Mouse (Mus musculus) forebrain, embryonic 16.5 days (tissue): ENCODE measurements around the gene Atad1. TPM values are rescaled to one million over a fixed set of nuclear protein-coding genes. Genes with fewer than 3 reads are reported as not detected.

Source experiments
- ATAC-seq: fragments of 200-750 bp; cut with Nextera tagmentation; 2 replicates; pipeline ENCODE4 v1.8.0; 2017; ENCODE audit warnings: mild to moderate bottlenecking, moderate library complexity
- H3K27ac ChIP-seq: fragments of 300-500 bp; sonication (generic); 2 replicates; pipeline ENCODE4 v1.5.1; 2014; ENCODE audit warnings: low read length, control low read depth
- H3K27me3 ChIP-seq: fragments of 300-500 bp; sonication (generic); replicated peaks from 2 replicates; pipeline ENCODE4 v1.6.1; 2014; ENCODE audit warnings: low read length; ENCODE audit not compliant: control insufficient read depth, insufficient read depth
- H3K36me3 ChIP-seq: fragments of 300-500 bp; sonication (generic); 2 replicates; pipeline ENCODE4 v1.6.1; 2014; ENCODE audit not compliant: control insufficient read depth, insufficient read depth
- H3K4me1 ChIP-seq: fragments of 300-500 bp; sonication (generic); replicated peaks from 2 replicates; pipeline ENCODE4 v1.6.1; 2014; ENCODE audit warnings: low read length; ENCODE audit not compliant: control insufficient read depth, insufficient read depth
- H3K4me2 ChIP-seq: fragments of 300-500 bp; sonication (generic); 2 replicates; pipeline ENCODE4 v1.6.1; 2014; ENCODE audit warnings: mild to moderate bottlenecking, low read length, control low read depth
- H3K4me3 ChIP-seq: fragments of 300-500 bp; sonication (generic); replicated peaks from 2 replicates; pipeline ENCODE4 v1.5.1; 2014; ENCODE audit warnings: mild to moderate bottlenecking, low read length, control low read depth
- H3K9ac ChIP-seq: fragments of 300-500 bp; sonication (generic); replicated peaks from 2 replicates; pipeline ENCODE4 v1.6.1; 2014; ENCODE audit warnings: low read depth, low read length, control low read depth
- H3K9me3 ChIP-seq: fragments of 300-500 bp; sonication (generic); 2 replicates; pipeline ENCODE4 v1.6.1; 2016; ENCODE audit warnings: low read length; ENCODE audit not compliant: control insufficient read depth
- WGBS: fragments of 180-500 bp; shearing (Covaris S2); extraction: QIAGEN DNeasy Blood & Tissue Kit; methylation state at CpG from one replicate; pipeline ENCODE4 v1.1.7; 2014; 5-methylcytosine and 5-hydroxymethylcytosine counted together
- polyA plus RNA-seq: library from polyadenylated mRNA; unstranded; fragments of >200 nt; fragmentation: Nextera tagmentation; extraction: Ambion mirVana; gene quantifications from 2 replicates; pipeline ENCODE4 v1.2.1, GENCODE M21; 2015

The Atad1 gene
- polyA plus RNA-seq, 1 experiment from 2014 or later, result 123 TPM

DNA sequence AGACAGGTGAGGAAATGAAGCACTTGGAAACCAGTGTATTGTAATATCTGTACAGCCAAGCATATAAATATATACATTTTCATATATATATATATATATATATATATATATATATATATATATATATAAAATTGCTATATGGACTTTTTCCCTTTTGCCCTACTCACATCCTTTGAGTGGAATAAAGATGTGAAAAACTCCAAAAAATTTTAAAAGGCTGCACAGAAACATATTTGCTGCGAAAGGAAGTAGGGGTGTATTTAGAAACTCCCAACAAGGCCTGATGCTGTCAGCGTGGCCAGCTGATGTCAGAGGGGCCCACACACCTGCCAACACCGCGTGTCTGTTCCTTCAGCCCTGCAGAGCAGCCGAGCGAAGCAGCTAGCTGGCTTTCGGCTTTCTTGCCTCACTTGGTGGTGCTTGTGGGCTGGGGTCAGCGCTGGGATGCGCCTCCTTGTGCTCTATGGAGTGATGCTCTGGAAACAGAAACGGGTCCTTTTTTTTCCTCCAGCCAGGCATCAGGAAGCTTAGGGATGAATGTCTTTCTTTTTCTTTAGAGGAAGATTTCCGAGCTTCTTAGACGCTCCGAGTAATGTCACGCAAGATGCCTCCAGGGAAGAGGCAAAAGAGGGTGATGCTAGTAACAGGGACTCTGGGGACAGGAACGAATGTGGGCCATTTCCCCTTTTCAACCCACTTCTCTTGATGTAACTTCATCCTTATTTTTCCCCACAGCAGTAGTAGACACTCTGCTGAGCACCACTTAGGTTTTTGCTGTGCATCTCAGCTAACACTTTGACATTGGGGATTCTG, 14.8 kb upstream of the Atad1 start:
- Histone ChIP-seq H3K9me3 (no peaks in the 10 kb centered on the region), H3K36me3 (no peaks in the 10 kb centered on the region), H3K9ac (no peak overlapping the region), H3K4me1 (peaks cover 8% of the 10 kb centered on the region), H3K4me2 (no peak overlapping the region; the same call in 1 of the 2 replicates), H3K4me3 (no peak overlapping the region), H3K27me3 (no peaks in the 10 kb centered on the region), H3K27ac (no peak overlapping the region)
- WGBS, result 24% methylated on average over 15 of the region's 15 CpGs
- ATAC-seq, result no peak

DNA sequence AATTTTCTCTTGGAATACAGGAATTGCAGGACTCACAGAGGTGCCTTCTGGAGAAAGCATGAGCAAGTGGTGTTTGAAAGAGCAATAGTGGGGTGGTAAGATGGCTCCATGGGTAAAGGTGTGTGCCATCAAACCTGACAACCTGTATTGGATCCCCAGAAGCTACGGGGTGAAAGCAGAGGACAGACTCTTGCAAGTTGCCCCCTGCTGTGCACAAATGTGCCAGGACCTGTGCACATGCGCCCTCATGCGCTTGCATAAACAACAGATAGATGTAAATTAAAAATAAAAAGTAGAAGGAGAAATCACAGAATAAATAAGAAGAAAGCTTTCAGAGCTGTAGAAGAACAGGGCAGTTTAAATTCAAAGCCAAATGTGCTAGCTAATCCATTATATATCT, 13.8 kb upstream of the Atad1 start:
- H3K27me3 ChIP-seq, result no peaks in the 10 kb centered on the region
- H3K9ac ChIP-seq, result no peak overlapping the region
- H3K4me2 ChIP-seq, result no peak overlapping the region
- no peaks in the 10 kb centered on the region for H3K9me3 ChIP-seq
- no peak overlapping the region for H3K4me3 ChIP-seq
- no peaks in the 10 kb centered on the region for H3K36me3 ChIP-seq
- ATAC-seq, result no peak
- H3K4me1 ChIP-seq, result peaks cover 8% of the 10 kb centered on the region
- no peak overlapping the region for H3K27ac ChIP-seq
- WGBS, result 81% methylated on average over 3 of the region's 3 CpGs

DNA sequence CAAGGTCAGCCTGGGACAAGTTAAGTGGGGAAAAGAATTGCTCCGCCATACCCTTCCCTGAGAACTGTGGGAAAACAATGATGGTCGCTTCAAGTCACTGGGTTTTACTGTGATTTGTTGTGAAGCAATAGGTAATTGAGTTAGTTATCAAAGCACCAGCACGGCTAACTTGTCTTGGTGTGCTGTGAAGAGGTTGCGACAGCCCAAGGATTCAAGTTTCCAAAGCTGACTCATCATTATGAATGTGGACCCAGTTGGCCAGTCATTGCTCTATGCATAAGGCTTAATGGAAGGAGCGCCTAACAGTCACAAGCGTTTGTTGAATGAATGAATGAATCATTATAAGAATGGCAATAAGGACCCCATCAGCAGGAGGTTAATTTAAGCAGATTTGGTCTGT, 12.8 kb upstream of the Atad1 start:
- Histone ChIP-seq H3K9me3 (no peaks in the 10 kb centered on the region), H3K4me1 (peaks cover 8% of the 10 kb centered on the region), H3K36me3 (no peaks in the 10 kb centered on the region), H3K27me3 (no peaks in the 10 kb centered on the region), H3K9ac (no peak overlapping the region), H3K4me2 (no peak overlapping the region), H3K4me3 (no peak overlapping the region), H3K27ac (no peak overlapping the region)
- WGBS, result 91% methylated on average over 6 of the region's 6 CpGs
- no peak for ATAC-seq

DNA sequence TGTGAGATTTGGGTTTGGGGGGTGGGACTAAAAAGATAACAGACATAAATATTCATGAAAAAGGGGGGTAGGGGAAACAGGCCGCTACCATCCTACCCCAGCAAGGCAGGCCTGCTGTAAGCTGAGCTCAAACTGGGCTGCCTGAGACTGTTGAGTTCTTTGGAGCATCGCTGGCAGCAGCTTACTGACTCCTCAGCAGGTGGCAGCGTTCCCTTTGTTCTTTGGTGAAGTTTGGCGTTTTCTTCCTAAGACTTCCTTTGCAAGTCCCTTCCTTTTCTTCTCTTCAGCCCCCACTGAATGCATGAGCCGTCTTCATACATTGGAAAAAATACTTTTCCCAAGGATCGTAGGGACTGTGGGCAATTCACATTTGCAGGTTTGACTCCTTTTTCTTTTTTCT, 9.8 kb upstream of the Atad1 start:
- H3K27ac ChIP-seq, result no peak overlapping the region
- no peaks in the 10 kb centered on the region for H3K27me3 ChIP-seq
- no peaks in the 10 kb centered on the region for H3K9me3 ChIP-seq
- no peak overlapping the region for H3K9ac ChIP-seq
- no peaks in the 10 kb centered on the region for H3K4me1 ChIP-seq
- peak; percentile 45; the same call in 1 of the 2 replicates for ATAC-seq
- 8% methylated on average over 6 of the region's 6 CpGs for WGBS
- H3K4me2 ChIP-seq, result no peak overlapping the region
- no peaks in the 10 kb centered on the region for H3K36me3 ChIP-seq
- H3K4me3 ChIP-seq, result no peak overlapping the region

DNA sequence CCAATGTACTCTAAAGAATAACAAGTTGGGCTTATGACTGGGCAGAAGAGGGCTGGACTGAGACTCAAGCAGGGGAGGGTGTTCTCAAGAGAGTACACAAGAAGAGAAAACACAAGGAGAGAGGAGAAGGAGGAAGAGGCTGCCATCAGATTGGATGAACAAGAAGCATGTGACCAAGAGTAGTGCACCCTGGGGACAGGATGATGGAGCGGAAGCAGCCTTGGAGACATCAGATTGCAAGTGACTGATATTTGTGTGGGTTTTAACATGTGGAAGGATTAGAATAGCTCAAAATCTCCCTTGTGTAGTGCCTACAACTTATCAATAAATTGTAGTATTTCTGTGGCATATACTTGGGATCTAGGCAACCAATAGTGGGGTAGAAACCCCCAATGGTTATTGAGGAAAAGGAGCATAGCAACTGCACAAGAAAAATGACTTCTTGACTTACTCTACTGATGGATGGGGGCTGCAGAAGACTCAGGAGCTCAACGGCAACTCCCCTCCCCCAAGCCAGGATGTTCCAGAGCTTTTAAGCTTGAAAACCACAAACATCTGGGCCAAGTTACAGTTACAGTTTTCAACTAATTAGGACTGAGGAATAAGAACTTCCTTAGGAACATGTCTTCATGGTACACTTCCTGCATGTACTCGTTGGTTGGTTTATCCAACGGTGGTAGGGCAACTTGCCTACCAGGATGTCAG, 1.2 kb upstream of the Atad1 start:
- 96% methylated on average over 4 of the region's 4 CpGs for WGBS

DNA sequence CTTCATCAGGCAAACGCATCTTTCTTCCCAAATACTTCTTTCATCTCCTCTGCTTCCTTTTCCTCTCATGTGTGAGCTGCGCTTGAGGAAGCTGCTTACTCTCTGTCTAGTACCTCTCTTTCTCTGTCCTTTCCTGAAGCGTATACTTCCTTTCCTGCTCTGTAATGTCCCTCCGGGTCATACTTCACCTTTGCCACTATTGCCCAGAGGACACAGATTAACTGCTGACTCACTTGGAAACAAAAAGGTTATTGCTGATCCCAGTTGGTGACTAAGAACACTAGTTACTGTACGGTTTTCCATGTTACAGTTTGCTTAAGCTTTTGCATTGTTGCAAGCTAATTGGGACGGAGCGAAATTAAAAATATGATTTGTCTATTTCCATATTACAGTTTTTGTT, 1.7 kb downstream of the Atad1 start:
- Histone ChIP-seq H3K27ac (no peak overlapping the region), H3K4me3 (no peak overlapping the region), H3K9me3 (no peaks in the 10 kb centered on the region), H3K27me3 (no peaks in the 10 kb centered on the region), H3K4me2 (no peak overlapping the region), H3K9ac (no peak overlapping the region), H3K4me1 (no peaks in the 10 kb centered on the region), H3K36me3 (no peaks in the 10 kb centered on the region)
- 94% methylated on average over 7 of the region's 7 CpGs for WGBS
- ATAC-seq, result no peak

More for the DNA sequence above, 1.2 kb upstream of the Atad1 start:
- Histone ChIP-seq H3K4me1 (no peaks in the 10 kb centered on the region), H3K36me3 (no peaks in the 10 kb centered on the region), H3K27ac (no peak overlapping the region), H3K9me3 (no peaks in the 10 kb centered on the region), H3K27me3 (no peaks in the 10 kb centered on the region), H3K9ac (no peak overlapping the region), H3K4me2 (no peak overlapping the region), H3K4me3 (no peak overlapping the region)
- ATAC-seq, result no peak

DNA sequence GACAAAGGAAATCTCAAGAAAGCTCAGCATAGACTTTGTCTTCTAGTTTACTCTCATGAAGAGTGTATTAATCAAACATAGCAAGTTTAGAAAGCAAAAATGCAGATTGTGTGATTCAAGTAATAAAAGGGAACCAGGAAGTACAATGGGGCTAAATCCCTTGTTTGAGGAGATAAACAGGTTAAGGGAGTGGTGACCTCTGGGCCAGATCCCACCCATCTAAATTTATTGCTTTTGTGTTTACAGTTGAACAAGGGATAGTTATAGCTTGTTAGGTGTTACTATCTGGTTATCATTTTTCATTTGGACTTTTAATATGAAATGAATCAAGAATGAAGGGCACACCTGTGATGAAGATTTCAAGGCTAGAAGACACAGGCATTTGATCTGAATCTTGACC, 6.7 kb downstream of the Atad1 start:
- Histone ChIP-seq H3K4me1 (no peaks in the 10 kb centered on the region), H3K27me3 (no peaks in the 10 kb centered on the region), H3K4me3 (no peak overlapping the region), H3K27ac (no peak overlapping the region), H3K9ac (no peak overlapping the region), H3K36me3 (no peaks in the 10 kb centered on the region), H3K4me2 (no peak overlapping the region), H3K9me3 (no peaks in the 10 kb centered on the region)
- no peak for ATAC-seq

DNA sequence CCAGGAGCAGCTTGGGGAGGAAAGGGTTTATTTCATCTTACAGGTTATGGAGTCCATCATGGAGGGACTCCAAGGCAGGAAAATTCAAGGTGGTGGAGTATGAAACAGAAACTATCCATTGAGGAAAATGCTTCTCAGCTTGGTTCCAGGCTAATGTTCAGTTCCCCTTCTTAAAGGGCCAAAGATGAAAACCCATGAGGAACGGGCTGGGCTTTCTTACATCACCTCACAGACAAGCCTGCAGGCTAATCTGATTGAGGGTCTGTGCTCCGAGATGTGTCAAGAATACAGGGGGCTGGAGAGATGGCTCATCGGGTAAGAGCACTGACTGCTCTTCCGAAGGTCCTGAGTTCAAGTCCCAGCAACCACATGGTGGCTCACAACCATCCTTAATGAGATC, 9.8 kb downstream of the Atad1 start:
- Histone ChIP-seq H3K36me3 (no peaks in the 10 kb centered on the region), H3K4me2 (no peak overlapping the region), H3K27me3 (no peaks in the 10 kb centered on the region), H3K9me3 (no peaks in the 10 kb centered on the region), H3K27ac (no peak overlapping the region), H3K4me3 (no peak overlapping the region), H3K9ac (no peak overlapping the region), H3K4me1 (peaks cover 12% of the 10 kb centered on the region)
- no peak for ATAC-seq
- WGBS, result 91% methylated on average over 4 of the region's 4 CpGs

DNA sequence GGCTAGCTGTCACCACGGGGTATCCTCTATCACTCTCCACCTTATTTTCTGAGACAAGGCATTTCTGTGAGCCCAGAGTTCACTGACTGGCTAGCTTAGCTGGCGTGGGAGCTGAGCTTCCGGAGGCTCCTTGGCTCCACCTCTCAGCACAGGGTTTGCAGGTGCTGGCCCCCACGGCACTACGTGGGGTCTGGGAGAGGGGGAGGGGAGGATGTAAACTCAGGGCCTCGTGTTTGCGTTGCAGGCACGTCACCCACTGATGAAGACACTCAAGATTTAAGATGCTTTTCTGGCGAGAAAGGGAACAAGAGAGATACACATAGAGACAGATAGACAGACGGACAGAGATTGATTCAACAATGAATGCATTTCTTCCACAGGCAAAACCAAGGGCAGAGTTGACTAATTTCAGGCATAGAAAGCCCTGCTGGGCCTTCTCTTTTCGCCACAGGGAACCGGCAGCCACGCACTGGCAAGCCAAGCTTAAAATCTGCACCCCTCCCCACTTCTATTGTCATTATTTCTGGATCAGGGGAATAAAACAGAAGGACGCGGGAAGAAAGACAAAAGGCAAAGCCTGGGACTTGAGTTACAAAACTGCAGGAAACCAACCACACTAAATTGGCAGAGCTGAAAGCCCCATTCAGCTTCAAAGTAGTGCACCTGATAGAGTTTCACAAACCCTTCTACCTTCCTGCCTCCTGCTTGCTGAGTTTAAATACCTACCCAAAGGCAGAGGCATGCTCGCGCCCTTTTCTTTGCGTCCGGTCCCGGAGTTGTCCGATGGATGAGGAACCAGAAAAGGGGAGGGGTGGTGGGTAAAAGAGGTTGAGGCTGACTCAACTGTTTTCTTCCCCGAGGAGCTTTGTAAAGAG, 12.9 kb downstream of the Atad1 start:
- H3K36me3 ChIP-seq, result no peaks in the 10 kb centered on the region
- H3K9ac ChIP-seq, result peak overlapping the region; percentile 3; the same call in 1 of the 2 replicates
- peak overlapping the region; percentile 17 for H3K4me3 ChIP-seq
- WGBS, result 2% methylated on average over 22 of the region's 22 CpGs
- peak overlapping the region; percentile 35 for H3K4me2 ChIP-seq
- no peaks in the 10 kb centered on the region for H3K27me3 ChIP-seq
- H3K9me3 ChIP-seq, result no peaks in the 10 kb centered on the region
- H3K27ac ChIP-seq, result no peak overlapping the region
- H3K4me1 ChIP-seq, result peaks cover 12% of the 10 kb centered on the region
- ATAC-seq, result peak; percentile 59; the same call in 1 of the 2 replicates
